Mouse (Mus musculus): Measurements from ENCODE around the gene Abi3bp.

DNA sequence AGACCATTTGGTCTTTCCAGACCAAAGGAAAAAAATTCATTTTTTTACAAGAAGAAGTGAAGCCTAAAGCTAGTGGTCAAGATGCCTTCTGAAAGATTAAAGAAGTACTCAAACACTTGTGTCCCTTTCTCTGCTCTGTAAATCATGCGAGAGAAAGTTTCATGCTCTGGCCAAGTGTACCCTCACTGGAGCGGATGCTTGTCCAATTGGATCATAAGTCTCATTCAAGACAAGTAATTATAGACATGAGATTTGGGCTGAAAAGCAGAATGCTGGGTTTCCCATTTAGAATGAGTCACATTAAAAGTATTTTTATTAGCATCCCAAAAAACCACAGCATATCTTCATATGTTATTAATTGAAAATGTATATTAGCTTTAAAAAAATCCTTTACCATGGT, 4.5 kb upstream of the Abi3bp start:
- TF ChIP-seq POLR2A (IDR thresholded peaks at IDR 0.05; ENCODE audit: control insufficient read depth, low read depth, low read length) = no peak
- TF ChIP-seq CTCF (IDR thresholded peaks at IDR 0.05; ENCODE audit: control insufficient read depth, insufficient read depth, insufficient replicate concordance, low read depth, low read length) = no peak

Data from testis, adult 2 months (tissue).